Mouse (Mus musculus): ENCODE measurements at regions not wholly inside any gene's neighbourhood (a gene's known extent, or its start where the extent isn't known, plus 50 kb on each side); places are given as distances from the start of the nearest gene placed in this dataset.

DNA sequence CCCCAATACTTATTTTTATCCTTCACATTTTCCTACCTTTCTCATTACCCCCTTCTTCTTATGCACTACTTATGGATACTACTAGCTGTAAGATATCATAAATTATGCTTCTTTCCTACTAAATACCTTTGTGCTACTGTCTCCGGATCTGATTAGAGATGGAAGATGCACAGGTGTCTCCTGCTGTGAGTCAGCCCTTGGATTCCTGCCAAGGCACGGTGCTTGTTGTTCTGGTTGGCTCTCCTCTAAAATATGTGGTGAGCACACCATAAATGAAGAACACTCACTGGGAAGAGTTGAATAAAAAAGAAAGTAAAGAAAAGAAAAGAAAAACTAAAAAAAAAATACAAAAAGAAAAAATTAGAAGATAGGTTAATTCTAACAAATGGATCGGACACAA is 181.5 kb upstream of the Tnc start:
- no peak for TF ChIP-seq CTCF (IDR thresholded peaks at IDR 0.05; ENCODE audit: low read depth)
- no peak for TF ChIP-seq EP300 (IDR thresholded peaks at IDR 0.05; ENCODE audit: low read depth)

All from liver, postnatal 0 days (tissue).